Mouse (Mus musculus): Measurements from ENCODE around the gene Lancl1. TPM values are rescaled to one million over a fixed set of nuclear protein-coding genes. Genes with fewer than 3 reads are reported as not detected.
A peak's percentile ranks its signal among the peaks of the same experiment; 100 is the strongest.

Gene Lancl1
- polyA plus RNA-seq, 1 experiment from 2014 or later: 42.3 TPM

DNA sequence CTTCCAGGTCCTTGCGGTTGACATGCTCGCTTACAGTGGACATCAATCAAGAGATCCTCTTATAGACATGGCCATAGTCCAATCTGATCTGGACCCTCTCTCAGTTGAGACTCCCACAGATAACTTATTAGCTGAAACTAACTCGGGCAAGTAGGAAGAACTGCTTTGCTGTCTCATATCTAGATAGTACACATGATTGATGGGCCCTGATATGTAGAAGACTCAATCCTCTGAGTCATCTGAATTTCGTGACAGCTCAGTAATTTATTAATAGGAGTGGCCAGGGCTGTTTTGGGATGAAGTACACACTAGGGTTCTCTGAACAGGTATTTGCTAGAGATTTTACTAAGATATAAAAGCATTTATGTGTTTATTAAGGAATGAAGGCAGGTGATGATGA is 10.0 kb upstream of the Lancl1 start:
- peaks cover 4% of the 10 kb centered on the region for H3K27me3 ChIP-seq
- DNase-seq (ENCODE audit: low read depth, low spot score) (no peak), ATAC-seq (no peak)
- ChIA-PET CTCF (interaction anchor here (1.0 kb wide), 1 partner anchor 55 kb away, joined by 3 read pairs; no protein-coding TSS in a partner anchor), POLR2A (no interaction called here)
- in situ Hi-C loops (cut with MboI; ENCODE audit: low pct_unique_long_range_greater_than_20kb): no loop called here
- TF ChIP-seq CTCF (IDR thresholded peaks at IDR 0.05): no peak

DNA sequence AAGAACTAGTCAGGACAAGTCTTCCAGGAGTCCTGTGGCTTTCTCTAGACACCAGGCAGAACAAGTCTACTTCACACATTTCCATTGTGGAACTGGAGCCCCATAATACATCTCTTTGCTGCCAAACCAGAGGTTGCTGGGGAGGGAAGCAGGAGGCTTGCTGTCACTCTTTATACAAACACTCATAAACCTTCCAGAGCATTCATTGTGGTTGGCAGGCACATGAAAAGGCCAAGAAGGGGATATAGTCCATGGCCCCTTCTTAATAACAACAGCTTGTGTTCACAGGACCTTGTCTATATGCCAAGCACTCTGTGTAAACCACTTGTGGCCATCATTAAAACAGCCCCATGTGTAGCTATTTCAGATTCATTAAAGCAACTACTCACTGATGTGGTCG is 6.4 kb upstream of the Lancl1 start:
- no peaks in the 10 kb centered on the region for H3K27me3 ChIP-seq
- ATAC-seq: no peak
- DNase-seq (ENCODE audit: low read depth, low spot score): no peak
- ChIA-PET CTCF (no interaction called here), POLR2A (no interaction called here)
- in situ Hi-C loops (cut with MboI; ENCODE audit: low pct_unique_long_range_greater_than_20kb): no loop called here
- TF ChIP-seq CTCF (IDR thresholded peaks at IDR 0.05): no peak

GRCm38 (mm10) chr1:67042583-67042982 is 3.9 kb upstream of the Lancl1 start:
- in situ Hi-C loops (cut with MboI; ENCODE audit: low pct_unique_long_range_greater_than_20kb): no loop called here
- TF ChIP-seq CTCF (IDR thresholded peaks at IDR 0.05): no peak
- POLR2A ChIA-PET: no interaction called here
- ATAC-seq (no peak), DNase-seq (ENCODE audit: low read depth, low spot score) (no peak)
- H3K27me3 ChIP-seq: no peaks in the 10 kb centered on the region
- CTCF ChIA-PET: no interaction called here

DNA sequence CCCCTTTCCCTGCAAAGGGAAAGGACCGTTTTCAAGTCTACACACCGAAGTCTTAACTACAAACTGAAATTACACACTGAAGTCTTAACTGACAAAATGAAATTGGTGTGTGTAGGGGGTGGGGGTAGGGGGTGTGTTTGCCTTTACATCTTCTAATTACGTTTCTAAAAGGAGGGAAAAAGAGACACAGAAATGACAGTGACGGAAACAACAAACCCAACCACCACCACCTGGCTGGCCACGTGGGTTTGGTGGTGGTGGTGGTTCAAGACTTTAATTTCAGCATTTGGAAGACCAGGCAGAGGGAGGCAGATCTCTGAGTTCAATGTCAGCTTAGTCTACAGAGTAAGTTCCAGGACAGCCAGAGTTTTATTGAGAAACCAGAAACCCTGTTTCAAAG is 411 bp upstream of the Lancl1 start:
- no peak for TF ChIP-seq CTCF (IDR thresholded peaks at IDR 0.05)
- in situ Hi-C loops (cut with MboI; ENCODE audit: low pct_unique_long_range_greater_than_20kb): no loop called here
- peak; percentile 14 for ATAC-seq
- no peaks in the 10 kb centered on the region for H3K27me3 ChIP-seq
- ChIA-PET CTCF (no interaction called here), POLR2A (no interaction called here)
- DNase-seq (ENCODE audit: low read depth, low spot score): no peak

DNA sequence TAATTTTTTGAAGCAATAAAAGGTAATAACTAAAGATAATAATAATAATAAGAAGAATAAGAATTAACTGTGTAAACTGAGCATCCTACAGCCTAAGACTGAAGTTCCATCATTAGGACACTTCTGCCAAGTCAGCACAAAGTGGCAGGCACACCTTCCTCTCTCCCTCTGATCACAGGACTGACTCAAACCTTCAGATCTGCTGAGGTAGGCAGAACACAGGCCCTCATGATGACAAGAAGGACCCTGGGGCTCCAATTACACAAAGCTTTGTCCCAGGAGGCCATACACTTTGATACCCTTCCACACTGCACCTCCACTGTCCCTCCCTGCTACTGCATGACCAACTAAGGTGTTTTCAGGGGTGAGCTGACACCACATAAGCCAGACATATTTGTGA is 1.5 kb downstream of the Lancl1 start:
- in situ Hi-C loops (cut with MboI; ENCODE audit: low pct_unique_long_range_greater_than_20kb): no loop called here
- POLR2A ChIA-PET: no interaction called here
- ATAC-seq (no peak), DNase-seq (ENCODE audit: low read depth, low spot score) (no peak)
- no peak for TF ChIP-seq CTCF (IDR thresholded peaks at IDR 0.05)
- CTCF ChIA-PET: no interaction called here
- H3K27me3 ChIP-seq: no peaks in the 10 kb centered on the region

DNA sequence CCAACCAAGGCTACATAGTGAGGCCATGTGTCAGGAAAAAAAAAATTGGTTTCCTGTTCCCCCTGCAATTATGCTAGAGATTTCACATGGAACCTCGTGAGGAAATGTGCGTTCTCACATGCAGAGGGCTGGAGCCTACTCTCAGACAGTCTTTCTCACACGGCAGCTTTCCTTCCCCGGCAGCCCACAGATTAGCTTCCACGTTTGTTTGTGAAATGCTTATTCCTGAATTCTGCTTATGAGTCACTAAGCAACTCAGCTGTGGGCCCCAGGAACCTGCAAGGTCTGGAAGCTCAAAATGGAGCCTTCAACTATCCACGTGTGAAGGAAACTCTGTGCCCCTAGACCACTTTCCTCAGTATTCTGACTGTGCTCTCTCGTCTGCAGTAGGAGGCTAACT is 5.4 kb downstream of the Lancl1 start:
- no peaks in the 10 kb centered on the region for H3K27me3 ChIP-seq
- POLR2A ChIA-PET: no interaction called here
- ATAC-seq (no peak), DNase-seq (ENCODE audit: low read depth, low spot score) (no peak)
- CTCF ChIA-PET: no interaction called here
- no peak for TF ChIP-seq CTCF (IDR thresholded peaks at IDR 0.05)
- in situ Hi-C loops (cut with MboI; ENCODE audit: low pct_unique_long_range_greater_than_20kb): no loop called here

GRCm38 (mm10) chr1:67026927-67027511 is 11.7 kb downstream of the Lancl1 start:
- CTCF ChIA-PET: interaction anchor here (0.7 to 3.4 kb wide), 3 partner anchors 9 to 26 kb away, joined by 3 to 12 read pairs (median 4); no protein-coding TSS in a partner anchor
- POLR2A ChIA-PET: interaction anchor here (1.1 kb wide), 1 partner anchor 17 kb away, joined by 3 read pairs; no protein-coding TSS in a partner anchor
- in situ Hi-C loops (cut with MboI; ENCODE audit: low pct_unique_long_range_greater_than_20kb): no loop called here
- H3K27me3 ChIP-seq: no peaks in the 10 kb centered on the region
- DNase-seq (ENCODE audit: low read depth, low spot score): no peak
- TF ChIP-seq CTCF (IDR thresholded peaks at IDR 0.05): no peak
- no peak for ATAC-seq

- CTCF ChIA-PET: interaction anchor here (3.4 kb wide), 1 partner anchor 9 kb away, joined by 12 read pairs; no protein-coding TSS in a partner anchor
- TF ChIP-seq CTCF (IDR thresholded peaks at IDR 0.05): no peak
- no peak for DNase-seq (ENCODE audit: low read depth, low spot score)
- in situ Hi-C loops (cut with MboI; ENCODE audit: low pct_unique_long_range_greater_than_20kb): no loop called here
- POLR2A ChIA-PET: interaction anchor here (1.1 kb wide), 1 partner anchor 16 kb away, joined by 3 read pairs; no protein-coding TSS in a partner anchor
- no peak for ATAC-seq
- H3K27me3 ChIP-seq: no peaks in the 10 kb centered on the region
These were observed 12.5 kb downstream of the Lancl1 start for GRCm38 (mm10) chr1:67026142-67026541.

- ATAC-seq (no peak), DNase-seq (ENCODE audit: low read depth, low spot score) (no peak)
- CTCF ChIA-PET: interaction anchor here (1.4 kb wide), 1 partner anchor 8 kb away, joined by 3 read pairs; no protein-coding TSS in a partner anchor
- TF ChIP-seq CTCF (IDR thresholded peaks at IDR 0.05): no peak
- POLR2A ChIA-PET: no interaction called here
- H3K27me3 ChIP-seq: no peaks in the 10 kb centered on the region
- in situ Hi-C loops (cut with MboI; ENCODE audit: low pct_unique_long_range_greater_than_20kb): loop anchor here (25.0 kb wide), 1 partner anchor 335 kb away; no protein-coding TSS in a partner anchor
These were observed 15.9 kb downstream of the Lancl1 start for GRCm38 (mm10) chr1:67022767-67023166.

- ChIA-PET POLR2A (interaction anchor here (0.6 kb wide), 1 partner anchor 8 kb away, joined by 3 read pairs; no protein-coding TSS in a partner anchor), CTCF (interaction anchor here (1.4 kb wide), 1 partner anchor 9 kb away, joined by 3 read pairs; no protein-coding TSS in a partner anchor)
- DNase-seq (ENCODE audit: low read depth, low spot score) (no peak), ATAC-seq (no peak)
- H3K27me3 ChIP-seq: no peaks in the 10 kb centered on the region
- in situ Hi-C loops (cut with MboI; ENCODE audit: low pct_unique_long_range_greater_than_20kb): loop anchor here (25.0 kb wide), 1 partner anchor 335 kb away; no protein-coding TSS in a partner anchor
- no peak for TF ChIP-seq CTCF (IDR thresholded peaks at IDR 0.05)
These were observed 16.6 kb downstream of the Lancl1 start for GRCm38 (mm10) chr1:67022051-67022450.

DNA sequence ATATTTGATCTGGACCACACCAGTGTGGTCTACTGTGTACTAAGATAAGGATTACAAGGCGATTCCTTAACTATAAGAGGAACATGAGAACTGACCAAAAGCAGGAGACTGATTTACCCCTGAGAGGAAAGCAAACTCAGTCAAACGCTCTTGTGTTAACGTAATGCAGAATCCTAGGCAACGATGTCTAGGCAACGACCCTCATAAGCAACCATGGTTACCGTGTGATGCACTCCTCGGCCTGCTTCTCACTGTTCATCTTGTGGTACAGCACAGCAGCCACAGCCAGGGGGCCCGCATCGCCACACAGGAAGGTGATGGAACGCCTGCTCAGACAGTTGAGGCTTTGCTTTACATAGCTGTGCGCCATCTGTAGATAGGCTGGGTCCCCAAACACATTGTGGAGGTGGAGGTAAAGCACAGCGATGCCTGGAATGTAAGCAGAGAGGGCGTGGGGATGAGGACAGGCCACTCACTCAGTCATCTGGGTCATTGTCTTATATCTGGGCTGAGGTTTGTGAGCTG is 18.0 kb downstream of the Lancl1 start:
- CTCF ChIA-PET: no interaction called here
- TF ChIP-seq CTCF (IDR thresholded peaks at IDR 0.05): no peak
- no peak for ATAC-seq

More for the DNA sequence above, 18.0 kb downstream of the Lancl1 start:
- in situ Hi-C loops (cut with MboI; ENCODE audit: low pct_unique_long_range_greater_than_20kb): loop anchor here (25.0 kb wide), 1 partner anchor 333 kb away; no protein-coding TSS in a partner anchor
- H3K27me3 ChIP-seq: no peaks in the 10 kb centered on the region
- POLR2A ChIA-PET: no interaction called here
- no peak for DNase-seq (ENCODE audit: low read depth, low spot score)
